Mouse (Mus musculus) intestine, postnatal 0 days (tissue): ENCODE data around the gene Klhdc7b. TPM values are rescaled to one million over a fixed set of nuclear protein-coding genes. Genes with fewer than 3 reads are reported as not detected.

Experiments
- ATAC-seq: fragments of 200-750 bp; cut with Nextera tagmentation; 2 replicates; pipeline ENCODE4 v1.8.0; 2017; ENCODE audit warnings: mild to moderate bottlenecking, moderate TSS enrichment, moderate library complexity
- H3K27ac ChIP-seq: fragments of 300-500 bp; sonication (generic); 2 replicates; pipeline ENCODE4 v1.5.1; 2014; ENCODE audit warnings: mild to moderate bottlenecking, low read depth, low read length, moderate library complexity
- H3K27me3 ChIP-seq: fragments of 300-500 bp; sonication (generic); replicated peaks from 2 replicates; pipeline ENCODE4 v1.6.1; 2014; ENCODE audit warnings: low read length, mixed read lengths; ENCODE audit not compliant: control insufficient read depth, insufficient read depth
- H3K36me3 ChIP-seq: fragments of 300-500 bp; sonication (generic); 2 replicates; pipeline ENCODE4 v1.6.1; 2014; ENCODE audit warnings: mild to moderate bottlenecking, moderate library complexity; ENCODE audit not compliant: control insufficient read depth, insufficient read depth
- H3K4me1 ChIP-seq: fragments of 300-500 bp; sonication (generic); replicated peaks from 2 replicates; pipeline ENCODE4 v1.6.1; 2014; ENCODE audit warnings: antibody characterized with exemption, low read length, mixed read lengths; ENCODE audit not compliant: control insufficient read depth, insufficient read depth
- H3K4me2 ChIP-seq: fragments of 300-500 bp; sonication (generic); replicated peaks from 2 replicates; pipeline ENCODE4 v1.6.1; 2014; ENCODE audit warnings: low read depth, mild to moderate bottlenecking, moderate library complexity
- H3K4me3 ChIP-seq: fragments of 300-500 bp; sonication (generic); 2 replicates; pipeline ENCODE4 v1.5.1; 2014; ENCODE audit warnings: low read depth, low read length
- H3K9ac ChIP-seq: fragments of 300-500 bp; sonication (generic); 2 replicates; pipeline ENCODE4 v1.6.1; 2014; ENCODE audit warnings: mild to moderate bottlenecking, low read depth, low read length
- H3K9me3 ChIP-seq: fragments of 300-500 bp; sonication (generic); 2 replicates; pipeline ENCODE4 v1.6.1; 2016; ENCODE audit warnings: mixed run types; ENCODE audit not compliant: control insufficient read depth
- CTCF ChIP-seq: sonication (generic); IDR thresholded peaks from 2 replicates; pipeline ENCODE4 v1.5.1; 2016; ENCODE audit warnings: low read depth, mild to moderate bottlenecking, control low read depth, antibody characterized with exemption, moderate library complexity
- WGBS: fragments of 180-500 bp; shearing (Covaris S2); extraction: QIAGEN DNeasy Blood & Tissue Kit; methylation state at CpG from one replicate; pipeline ENCODE4 v1.1.7; 2014; 5-methylcytosine and 5-hydroxymethylcytosine counted together
- polyA plus RNA-seq: library from polyadenylated mRNA; unstranded; fragments of >200 nt; fragmentation: Nextera tagmentation; extraction: Ambion mirVana; gene quantifications from 2 replicates; pipeline ENCODE4 v1.2.1, GENCODE M21; 2015

The Klhdc7b gene
- polyA plus RNA-seq, 1 experiment from 2014 or later: not detected

DNA sequence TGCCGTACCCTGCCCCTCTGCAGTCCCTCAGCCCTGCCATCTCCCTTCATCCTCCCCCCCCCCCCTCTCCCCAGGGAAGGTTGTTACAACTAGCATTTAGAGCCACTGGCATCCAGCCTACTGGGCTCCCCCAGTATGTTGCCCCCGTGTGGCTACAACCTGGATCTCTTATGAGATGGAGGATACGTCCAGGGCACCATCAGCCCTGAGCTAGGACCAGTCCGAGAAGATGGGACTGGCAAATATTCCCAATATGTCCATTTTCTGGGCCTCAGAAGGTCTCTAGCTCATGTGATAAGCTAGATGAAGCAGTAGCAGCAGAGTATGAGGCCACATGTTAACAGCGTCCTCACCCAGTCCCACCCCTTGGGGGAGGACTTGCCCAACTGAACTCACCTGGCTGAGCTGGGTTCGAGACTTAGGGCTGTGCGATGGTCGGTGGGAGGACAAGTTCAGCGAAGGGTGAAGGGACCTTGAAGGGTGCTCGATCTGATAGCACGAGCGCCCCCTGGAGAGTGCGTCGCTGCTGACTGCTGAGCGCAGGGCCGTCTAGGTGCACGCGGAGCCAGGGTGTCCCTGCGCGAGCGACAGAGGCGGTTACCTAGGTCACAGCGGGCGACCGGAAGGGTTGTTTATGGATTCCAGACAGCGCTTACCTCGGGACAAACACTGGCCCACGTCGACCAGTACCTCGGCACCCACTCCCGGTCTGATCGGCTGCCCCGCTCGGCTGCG, 11.5 kb upstream of the Klhdc7b start:
- WGBS: 1% methylated on average over 35 of the region's 35 CpGs
- H3K27me3 ChIP-seq: peaks cover 22% of the 10 kb centered on the region
- peak overlapping the region; percentile 68 for H3K4me3 ChIP-seq
- peak overlapping the region; percentile 93 for H3K27ac ChIP-seq
- peaks cover 3% of the 10 kb centered on the region; the same call in 1 of the 2 replicates for H3K4me1 ChIP-seq
- peak overlapping the region; percentile 72 for H3K9ac ChIP-seq
- peaks cover 41% of the 10 kb centered on the region for H3K36me3 ChIP-seq
- H3K4me2 ChIP-seq: peak overlapping the region; percentile 89
- peak; percentile 83 for ATAC-seq
- TF ChIP-seq CTCF: peak; percentile 77
- no peaks in the 10 kb centered on the region for H3K9me3 ChIP-seq

- peak; percentile 92 for TF ChIP-seq CTCF
- WGBS: under 1% methylated on average over 42 of the region's 42 CpGs
- peak within 1 kb of the TSS; percentile 93 for H3K27ac ChIP-seq
Observed at GRCm38 (mm10) chr15:89373762-89374248, 10.9 kb upstream of the Klhdc7b start, which contains the start of gene Sco2. TSS of gene Sco2 (minus strand) at chr15:89373846.

GRCm38 (mm10) chr15:89374340-89374739, 10.4 kb upstream of the Klhdc7b start:
- TF ChIP-seq CTCF: no peak
- Histone ChIP-seq H3K36me3 (peaks cover 30% of the 10 kb centered on the region), H3K9me3 (no peaks in the 10 kb centered on the region), H3K4me1 (peaks cover 9% of the 10 kb centered on the region), H3K27ac (peak overlapping the region; percentile 93), H3K4me3 (peak overlapping the region; percentile 68), H3K27me3 (peaks cover 34% of the 10 kb centered on the region), H3K9ac (peak overlapping the region; percentile 72), H3K4me2 (peak overlapping the region; percentile 89)
- WGBS: 47% methylated on average over 9 of the region's 9 CpGs
- ATAC-seq: no peak

More at GRCm38 (mm10) chr15:89373762-89374248, 10.9 kb upstream of the Klhdc7b start, which contains the start of gene Sco2:
- ATAC-seq: peak; percentile 78
- H3K9ac ChIP-seq: peak within 1 kb of the TSS; percentile 72
- H3K4me2 ChIP-seq: peak within 1 kb of the TSS; percentile 89
- peaks cover 35% of the 10 kb centered on the region for H3K36me3 ChIP-seq
- no peaks in the 10 kb centered on the region for H3K9me3 ChIP-seq
- H3K4me3 ChIP-seq: peak within 1 kb of the TSS; percentile 68
- peaks cover 7% of the 10 kb centered on the region for H3K4me1 ChIP-seq
- H3K27me3 ChIP-seq: peaks cover 29% of the 10 kb centered on the region

DNA sequence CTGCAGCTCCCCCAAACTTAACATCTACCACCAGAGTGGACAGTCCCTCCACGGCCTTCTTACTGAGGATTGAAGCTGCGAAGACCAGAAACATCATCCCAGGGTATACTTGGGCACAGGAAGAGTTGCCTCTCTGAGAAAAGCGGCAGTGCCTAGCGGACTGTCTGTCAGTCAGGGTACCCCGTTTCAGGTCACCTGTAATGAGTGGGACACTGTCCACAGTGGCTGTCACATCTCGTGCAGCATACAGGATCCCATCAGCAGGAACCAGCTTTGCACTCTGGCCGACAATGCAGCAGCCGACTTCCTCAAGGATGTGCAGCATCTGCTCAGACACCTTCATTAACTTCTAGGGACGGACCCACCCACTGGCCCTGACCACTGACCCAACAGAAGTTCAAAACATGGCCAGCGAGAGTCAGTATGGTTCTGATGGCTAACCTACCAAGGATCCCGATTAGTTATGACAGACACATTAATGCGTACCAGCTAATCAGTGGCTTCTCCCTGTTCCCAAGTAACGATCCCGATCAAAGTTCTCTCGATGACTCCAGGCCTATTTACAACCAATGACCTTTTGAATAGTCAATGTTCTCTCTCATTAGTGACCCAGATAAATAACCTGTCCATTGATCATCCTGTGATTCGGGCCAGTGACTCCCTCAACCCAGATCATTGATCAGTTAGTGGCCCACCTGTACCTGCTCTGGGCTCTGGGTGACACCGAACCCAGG, 9.7 kb upstream of the Klhdc7b start:
- Histone ChIP-seq H3K9ac (no peak overlapping the region), H3K4me2 (peak overlapping the region; percentile 89), H3K27me3 (peaks cover 39% of the 10 kb centered on the region), H3K36me3 (peaks cover 23% of the 10 kb centered on the region), H3K9me3 (no peaks in the 10 kb centered on the region), H3K4me3 (no peak overlapping the region), H3K4me1 (peaks cover 9% of the 10 kb centered on the region), H3K27ac (no peak overlapping the region)
- 0 out of 2 replicates have a peak, but pooled peaks have one; percentile 1 for ATAC-seq
- 81% methylated on average over 17 of the region's 17 CpGs for WGBS
- no peak for TF ChIP-seq CTCF

- Histone ChIP-seq H3K27me3 (peaks cover 39% of the 10 kb centered on the region), H3K4me2 (no peak overlapping the region), H3K9me3 (no peaks in the 10 kb centered on the region), H3K9ac (no peak overlapping the region), H3K36me3 (peaks cover 13% of the 10 kb centered on the region), H3K27ac (no peak overlapping the region), H3K4me3 (no peak overlapping the region), H3K4me1 (peaks cover 9% of the 10 kb centered on the region)
- no peak for TF ChIP-seq CTCF
- no peak for ATAC-seq
- WGBS: 88% methylated on average over 7 of the region's 7 CpGs
Observed at GRCm38 (mm10) chr15:89376040-89376439, 8.7 kb upstream of the Klhdc7b start.

GRCm38 (mm10) chr15:89376957-89377356, 7.8 kb upstream of the Klhdc7b start, which contains the start of gene Tymp:
TSS of gene Tymp (minus strand) at chr15:89377039.
- H3K9me3 ChIP-seq: no peaks in the 10 kb centered on the region
- peak within 1 kb of the TSS; percentile 13 for H3K4me3 ChIP-seq
- peaks cover 9% of the 10 kb centered on the region for H3K4me1 ChIP-seq
- H3K9ac ChIP-seq: no peak within 1 kb of the TSS
- peaks cover 39% of the 10 kb centered on the region for H3K27me3 ChIP-seq
- H3K4me2 ChIP-seq: peak within 1 kb of the TSS; percentile 48
- H3K36me3 ChIP-seq: peaks cover 4% of the 10 kb centered on the region; the same call in 1 of the 2 replicates
- ATAC-seq: no peak
- H3K27ac ChIP-seq: no peak within 1 kb of the TSS
- TF ChIP-seq CTCF: no peak
- 30% methylated on average over 16 of the region's 16 CpGs for WGBS
